Mouse (Mus musculus) embryonic fibroblast, embryonic 13.5 days (primary cell): ENCODE measurements at regions not wholly inside any gene's neighbourhood (a gene's known extent, or its start where the extent isn't known, plus 50 kb on each side); places are given as distances from the start of the nearest gene placed in this dataset.

Experiments used
- CTCF ChIP-seq: IDR thresholded peaks from 2 replicates; pipeline ENCODE4 v1.5.1; 2011; ENCODE audit warnings: mild to moderate bottlenecking, control low read depth, low read length, moderate library complexity, borderline replicate concordance; ENCODE audit not compliant: insufficient read depth
- POLR2A ChIP-seq: IDR thresholded peaks from 2 replicates; pipeline ENCODE4 v1.6.1; 2011; ENCODE audit warnings: low read depth, mild to moderate bottlenecking, control low read depth, low read length, moderate library complexity

- no peak for TF ChIP-seq POLR2A
- TF ChIP-seq CTCF: no peak
These were observed 206.3 kb upstream of the Megf9 start for GRCm38 (mm10) chr4:70741121-70741520.
